Mouse (Mus musculus) B cell, adult 2 months (primary cell): ENCODE measurements around the gene Erc2.
A peak's percentile ranks its signal among the peaks of the same experiment; 100 is the strongest.

Experiments used
- DNase-seq, 2 experiments: peaks; one replicate each; pipeline ENCODE4 v3.0.0; 2022

Gene Erc2

DNA sequence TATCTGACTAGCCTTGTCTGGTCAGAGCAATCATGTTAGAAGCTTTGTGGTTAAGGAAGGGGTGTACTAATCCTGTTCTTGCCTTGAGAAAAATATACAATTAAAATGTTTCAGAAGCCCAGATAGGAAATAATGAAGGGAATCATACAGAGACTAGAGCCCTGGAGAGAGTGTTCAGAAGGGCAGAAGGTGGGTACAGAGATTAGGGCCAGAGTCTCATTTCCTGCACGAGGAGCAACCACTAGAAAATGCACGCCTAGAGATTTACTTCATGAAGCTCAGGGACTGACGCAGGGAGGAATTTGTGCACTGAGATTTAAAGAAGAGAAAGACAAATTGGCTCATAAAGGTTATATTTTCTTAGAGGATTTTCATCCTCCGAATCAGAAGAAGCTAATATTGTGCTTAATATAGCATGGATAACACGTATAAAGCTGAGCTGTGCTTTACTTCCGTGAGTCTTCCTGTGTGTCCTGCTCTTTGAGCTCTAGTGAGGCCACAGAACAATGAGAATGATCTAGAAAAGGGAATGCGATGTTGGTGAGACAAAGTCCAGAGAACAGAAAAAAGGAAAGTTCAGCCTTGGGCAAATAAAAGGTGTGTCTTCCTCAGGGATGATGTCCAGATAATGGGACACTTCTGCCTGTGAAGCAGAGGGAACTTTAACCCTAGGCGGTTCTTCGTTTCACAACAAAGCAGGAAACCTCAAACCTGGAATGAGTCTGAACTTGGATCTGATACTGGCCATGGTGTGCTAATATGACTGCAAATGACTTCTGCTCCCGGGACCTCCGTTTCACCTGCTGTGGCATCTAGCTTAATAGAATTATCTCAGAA lies 45.0 kb downstream of the Erc2 start:
- DNase-seq = no peak

DNA sequence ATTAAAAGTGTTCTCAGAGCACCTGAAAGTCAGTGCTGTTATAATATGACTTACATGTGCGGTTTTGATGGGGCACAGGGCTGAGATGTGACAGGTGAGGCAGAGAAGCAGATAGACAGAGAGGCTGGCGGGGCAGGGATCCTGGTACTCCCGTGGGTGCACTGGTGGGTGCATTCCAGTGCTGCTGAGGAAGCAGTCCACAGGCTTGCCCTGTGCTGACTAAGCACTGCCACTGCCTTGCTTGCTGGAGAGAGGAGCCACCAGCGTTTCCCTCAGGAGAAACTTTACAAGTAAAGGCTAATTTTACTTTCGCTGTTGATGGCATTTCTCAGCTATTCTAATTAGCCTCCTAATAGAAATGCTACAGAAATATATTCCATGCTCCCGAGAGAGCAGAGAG lies 45.9 kb downstream of the Erc2 start:
- no peak for DNase-seq

DNA sequence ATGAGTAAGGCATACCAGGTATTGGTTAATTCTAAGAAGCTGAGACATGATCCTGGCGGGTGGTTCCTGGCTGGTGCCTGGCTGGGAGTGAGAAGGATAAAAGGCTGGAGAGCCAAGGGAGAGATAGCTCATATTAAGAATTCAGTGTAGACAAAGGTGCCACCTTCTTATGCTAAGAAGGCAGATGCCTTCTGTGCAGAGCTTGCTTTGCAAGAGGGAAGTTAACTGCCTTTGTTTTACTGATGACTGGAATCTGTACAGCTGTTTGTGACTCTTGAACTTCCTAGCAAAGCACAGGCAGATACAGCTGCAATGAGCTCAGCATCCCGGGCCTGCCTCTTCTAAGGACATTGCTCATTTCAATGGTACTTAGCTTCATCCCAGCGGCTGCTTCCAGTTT lies 47.7 kb downstream of the Erc2 start:
- DNase-seq = no peak

GRCm38 (mm10) chr14:27672761-27673160 lies 50.5 kb downstream of the Erc2 start:
- no peak for DNase-seq

DNA sequence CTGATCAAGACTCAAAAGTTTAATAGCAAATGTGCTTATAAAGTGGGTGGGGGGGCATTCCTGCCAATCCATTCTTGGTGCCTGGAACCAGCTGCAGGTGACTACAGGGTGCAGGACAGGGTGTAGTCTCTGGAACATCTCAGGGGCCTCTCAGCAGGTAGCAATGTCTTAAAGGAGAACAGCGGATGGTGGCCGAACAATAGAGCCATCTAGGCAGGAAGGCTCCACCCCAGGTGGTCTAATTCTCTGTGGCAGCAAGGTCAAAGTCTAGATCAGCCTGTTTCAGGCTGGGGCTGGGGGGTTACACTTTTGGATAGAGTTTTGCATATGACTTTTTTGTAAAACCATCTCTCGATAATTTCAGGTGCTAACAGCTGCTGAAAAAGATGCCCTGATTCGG lies 51.9 kb downstream of the Erc2 start:
- DNase-seq = no peak

DNA sequence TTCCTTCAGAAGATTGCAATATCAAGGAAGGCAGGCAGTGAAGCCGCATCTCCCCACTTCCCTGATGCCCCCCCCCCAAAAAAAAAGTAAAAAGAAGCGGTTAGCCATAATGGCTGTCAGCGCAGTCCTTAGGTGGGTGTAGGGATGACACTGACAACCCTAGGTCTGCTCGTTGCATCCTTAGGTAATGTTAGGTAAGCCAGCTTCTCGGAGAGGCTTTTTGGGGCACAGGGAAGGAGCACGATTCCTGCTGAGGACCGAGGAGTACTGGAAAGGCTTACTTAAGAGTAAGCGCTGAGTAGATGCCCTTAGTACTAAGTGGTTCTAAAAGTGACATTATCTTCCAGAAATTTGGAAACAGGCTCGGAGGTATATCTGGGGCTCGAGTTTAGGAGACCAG lies 52.3 kb downstream of the Erc2 start:
- no peak for DNase-seq

- DNase-seq = no peak
Observed at GRCm38 (mm10) chr14:27675071-27675470, 52.8 kb downstream of the Erc2 start.

GRCm38 (mm10) chr14:27682368-27683052 lies 60.3 kb downstream of the Erc2 start:
- DNase-seq = no peak

- DNase-seq = no peak
Observed at GRCm38 (mm10) chr14:27695781-27696180, 73.6 kb downstream of the Erc2 start.

GRCm38 (mm10) chr14:27717364-27717763 lies 95.1 kb downstream of the Erc2 start:
- DNase-seq = no peak

DNA sequence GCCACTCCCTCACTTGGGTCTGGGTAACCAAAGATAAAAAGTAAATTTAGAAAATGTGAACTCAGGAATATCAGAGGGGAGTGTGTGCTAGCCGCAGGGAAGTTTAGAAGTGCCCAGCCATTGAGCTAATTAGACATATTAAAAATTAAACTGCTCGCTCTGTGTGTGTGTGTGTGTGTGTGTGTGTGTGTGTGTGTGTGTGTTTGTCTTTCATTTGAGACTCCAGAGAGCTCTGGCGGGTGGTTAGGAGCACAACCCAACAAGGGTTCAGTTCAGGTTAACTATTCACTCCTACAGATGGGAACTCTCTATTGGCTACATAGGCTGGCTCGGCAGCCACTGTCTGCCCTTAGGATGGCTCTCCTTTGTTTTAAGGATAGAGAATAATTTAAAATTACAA lies 97.4 kb downstream of the Erc2 start:
- DNase-seq = no peak

DNA sequence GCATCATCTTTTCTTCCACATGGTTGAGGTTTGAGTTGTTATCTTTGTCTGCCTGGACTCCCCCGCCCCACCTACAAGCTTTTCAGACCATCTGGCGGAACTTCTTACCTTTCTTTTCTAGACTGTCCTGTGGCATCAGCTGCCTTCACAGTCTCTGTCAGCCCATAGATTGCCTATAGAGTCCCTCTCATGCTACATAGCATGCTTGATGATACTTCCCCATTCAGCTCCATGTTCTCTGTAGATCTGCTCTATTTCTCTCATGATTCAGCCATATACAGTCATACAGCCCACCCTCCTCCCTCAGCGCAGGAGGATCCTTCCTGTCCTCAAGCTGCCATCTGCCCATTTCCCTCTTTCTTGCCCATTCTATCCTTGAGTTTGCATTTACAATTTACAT lies 98.7 kb downstream of the Erc2 start:
- no peak for DNase-seq

DNA sequence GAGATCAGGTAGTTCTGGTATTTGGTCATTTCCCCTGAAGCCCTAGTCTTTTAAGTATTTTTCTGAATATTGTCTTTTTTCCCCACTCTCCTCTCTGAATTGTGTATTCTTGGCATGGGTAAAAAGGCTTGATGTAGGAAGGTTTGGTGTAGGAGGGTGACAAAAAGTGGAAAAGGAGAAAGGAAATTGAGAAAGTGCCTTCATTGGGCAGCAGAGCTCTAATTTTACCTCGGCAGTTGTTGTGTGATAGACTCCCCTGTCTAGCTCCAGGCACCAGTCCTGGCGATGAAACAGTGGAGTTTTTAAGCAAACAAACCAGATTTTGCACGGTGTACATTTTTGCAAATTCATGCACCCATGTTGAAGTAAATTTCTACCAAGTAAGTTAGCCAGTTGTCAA lies 99.5 kb downstream of the Erc2 start:
- no peak for DNase-seq

DNA sequence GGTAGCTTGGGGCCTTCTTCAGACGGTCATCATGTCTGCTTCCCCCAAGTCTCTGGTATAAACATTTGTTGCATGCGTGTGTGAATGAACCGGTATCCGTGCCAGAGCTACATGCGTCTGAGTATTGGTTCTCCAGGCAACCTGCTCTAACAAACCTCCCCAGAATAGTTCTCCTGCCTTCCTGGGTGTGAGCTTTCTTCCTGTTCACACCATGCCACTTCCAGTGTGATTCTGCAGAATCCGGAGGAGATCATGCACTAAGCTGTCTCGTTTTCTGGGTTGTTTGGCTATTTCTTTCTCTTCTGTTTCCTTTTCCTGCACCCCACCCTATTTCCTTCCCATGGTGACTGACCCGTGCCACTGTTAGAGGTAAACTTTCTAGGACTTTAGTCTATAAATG lies 105.3 kb downstream of the Erc2 start:
- no peak for DNase-seq

GRCm38 (mm10) chr14:27731086-27731485 lies 108.9 kb downstream of the Erc2 start:
- DNase-seq = no peak

GRCm38 (mm10) chr14:27739436-27739835 lies 117.2 kb downstream of the Erc2 start:
- DNase-seq = no peak

DNA sequence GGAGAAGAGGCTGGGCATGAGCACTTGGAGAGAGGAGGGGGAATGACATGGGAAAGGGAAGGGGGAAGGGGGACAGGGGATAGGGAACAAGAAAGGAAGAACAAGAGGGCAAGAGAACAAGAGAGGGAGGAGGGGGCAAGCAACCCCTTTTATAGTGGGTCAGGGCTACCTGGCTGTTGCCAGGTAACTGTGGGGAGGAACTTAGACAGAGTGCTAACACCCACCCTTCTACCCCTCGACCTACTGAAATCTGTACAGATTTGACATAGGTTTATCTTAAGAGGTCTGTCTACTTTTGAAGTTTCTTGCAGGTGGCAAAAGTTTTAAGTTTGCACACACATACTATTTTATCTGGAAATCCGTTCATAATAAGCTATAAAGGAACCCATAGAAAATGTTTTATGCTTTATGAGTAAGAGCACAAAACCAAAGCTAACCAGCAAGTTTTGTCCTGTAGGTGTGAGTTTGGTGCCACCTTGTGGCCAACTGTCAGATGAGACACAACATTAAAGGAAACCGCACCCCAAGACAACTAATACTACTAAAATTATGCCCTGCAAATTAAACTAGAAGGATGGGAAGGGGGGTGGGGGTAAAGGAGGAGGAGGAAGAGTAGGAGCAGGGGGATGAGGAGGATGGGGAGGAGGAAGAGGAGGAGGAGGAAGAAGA lies 119.2 kb downstream of the Erc2 start:
- peak; percentile 43 to 50 for DNase-seq

DNA sequence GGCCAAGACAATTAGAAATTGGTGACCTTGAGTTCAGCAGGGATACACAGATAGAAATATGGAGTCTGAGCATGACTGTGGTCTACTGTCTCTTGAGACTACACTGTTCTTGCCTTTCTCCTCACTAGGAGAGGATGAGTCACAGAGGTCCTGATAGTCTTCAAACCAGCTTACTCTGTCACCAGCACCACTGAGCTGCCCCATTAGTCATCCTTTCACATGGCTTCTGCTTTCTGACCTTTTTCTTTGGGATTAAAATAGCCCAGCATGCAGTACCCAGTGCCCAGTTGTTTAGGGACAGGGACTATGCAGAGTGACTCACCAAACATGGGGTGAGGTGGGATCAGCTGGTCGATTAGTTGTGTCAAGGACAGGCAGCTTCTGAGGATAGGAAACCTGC lies 132.1 kb downstream of the Erc2 start:
- no peak for DNase-seq

GRCm38 (mm10) chr14:27756901-27757300 lies 134.7 kb downstream of the Erc2 start:
- no peak for DNase-seq

DNA sequence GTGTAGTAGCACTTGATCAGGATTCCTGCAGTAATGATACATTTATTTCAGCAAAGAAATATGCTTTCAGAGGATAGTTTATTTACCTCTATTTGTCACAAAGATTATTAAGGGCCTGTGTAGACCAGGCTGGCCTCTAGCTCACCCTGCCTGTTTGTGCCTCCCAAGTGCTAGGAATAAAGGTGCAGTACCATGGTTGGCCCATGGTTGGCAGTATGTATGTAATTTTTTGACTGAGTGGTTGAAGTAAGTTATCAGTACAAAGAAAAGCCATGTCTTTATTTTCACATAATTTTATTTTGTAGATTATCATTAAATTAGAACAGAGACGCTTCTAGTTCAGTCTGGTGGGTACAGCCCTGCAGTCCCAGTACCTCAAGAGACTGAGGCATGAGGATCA lies 136.0 kb downstream of the Erc2 start:
- DNase-seq = no peak

DNA sequence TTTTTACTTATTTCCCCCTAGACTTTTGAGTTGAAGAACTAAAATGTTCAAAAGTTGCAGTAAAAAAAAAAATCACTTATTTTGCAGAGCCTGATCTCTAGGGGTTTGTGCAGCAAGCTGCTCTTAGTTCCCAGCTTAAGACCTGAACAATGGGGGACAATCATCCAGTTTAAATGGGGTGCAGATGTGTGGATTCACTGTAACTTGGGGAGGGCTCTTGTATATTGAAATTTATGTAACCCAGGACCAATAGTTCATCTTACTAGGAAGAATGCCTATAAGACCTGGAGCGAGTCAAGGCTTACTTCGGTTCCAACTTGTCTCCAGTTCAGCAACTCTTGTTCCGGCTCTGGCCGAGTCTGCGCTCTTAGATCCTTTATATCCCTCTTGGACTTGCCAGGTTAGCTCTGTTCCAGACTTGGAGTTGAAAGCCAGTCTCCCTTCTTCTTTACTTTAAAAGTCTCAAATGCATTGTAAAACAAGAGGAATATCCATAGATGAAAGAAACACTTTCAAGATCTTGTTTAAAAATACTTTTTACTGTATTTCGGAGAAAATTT lies 136.9 kb downstream of the Erc2 start:
- no peak for DNase-seq

GRCm38 (mm10) chr14:27759982-27760381 lies 137.8 kb downstream of the Erc2 start:
- DNase-seq = no peak

DNA sequence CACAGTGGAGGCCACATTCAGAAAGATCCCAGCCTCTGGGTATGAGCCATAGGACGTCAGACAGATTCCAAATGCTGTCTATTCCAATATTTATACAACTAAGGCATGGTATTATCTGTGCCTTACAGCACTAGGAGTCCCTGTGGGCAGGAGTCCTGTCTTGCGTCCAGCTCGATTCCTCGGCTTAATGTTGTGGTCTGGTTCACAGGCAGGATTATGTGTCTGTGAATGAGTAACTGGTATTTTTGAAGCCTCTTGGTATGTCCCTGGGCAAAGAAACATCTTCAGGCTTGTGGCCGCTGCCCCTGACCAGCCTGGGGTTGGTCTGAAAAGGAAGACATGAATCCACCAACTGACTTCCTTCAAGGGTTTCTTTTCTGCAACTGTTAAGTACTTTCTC lies 153.1 kb downstream of the Erc2 start:
- DNase-seq = no peak

DNA sequence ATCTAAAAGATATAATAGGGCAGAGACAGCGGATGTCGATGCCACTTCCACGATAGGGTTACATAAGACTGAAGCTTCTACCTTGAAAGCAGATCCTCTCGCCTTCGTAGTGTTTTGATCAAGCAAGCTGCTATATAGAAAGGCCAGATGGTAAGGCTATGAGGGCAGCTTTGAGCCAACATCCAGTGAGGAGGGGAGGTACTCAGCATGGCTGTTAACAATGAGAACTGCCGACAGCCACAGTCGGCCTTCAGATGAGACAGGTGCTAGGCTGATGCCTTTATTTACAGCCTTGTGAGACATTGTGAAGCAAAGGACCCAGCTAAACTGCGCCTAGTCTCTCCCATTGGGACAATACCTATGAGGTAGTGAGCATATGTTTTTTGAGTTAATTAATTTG lies 156.3 kb downstream of the Erc2 start:
- DNase-seq = no peak
